Mouse (Mus musculus): ENCODE measurements at regions not wholly inside any gene's neighbourhood (a gene's known extent, or its start where the extent isn't known, plus 50 kb on each side); places are given as distances from the start of the nearest gene placed in this dataset.
A peak's percentile ranks its signal among the peaks of the same experiment; 100 is the strongest.

- ATAC-seq (ENCODE audit: low FRiP score) (no peak), DNase-seq (ENCODE audit: low spot score) (no peak)
- H3K4me1 ChIP-seq (replicated peaks; ENCODE audit: control insufficient read depth, insufficient read depth, low read length), result no peaks in the 10 kb centered on the region
- no peak overlapping the region for H3K9ac ChIP-seq
- H3K4me2 ChIP-seq (replicated peaks), result no peak overlapping the region
- H3K36me3 ChIP-seq (replicated peaks; ENCODE audit: control insufficient read depth, insufficient read depth), result no peaks in the 10 kb centered on the region
- no peaks in the 10 kb centered on the region for H3K27me3 ChIP-seq (ENCODE audit: control insufficient read depth, insufficient read depth, low read length)
- no peak overlapping the region for H3K4me3 ChIP-seq (replicated peaks; ENCODE audit: low read length)
- no peaks in the 10 kb centered on the region for H3K9me3 ChIP-seq (ENCODE audit: control insufficient read depth, low read length)
- 88% methylated on average over 4 of the region's 4 CpGs for WGBS
- H3K27ac ChIP-seq, result no peak overlapping the region
Observed at GRCm38 (mm10) chr14:29817548-29817947, 95.9 kb upstream of the Cacna2d3 start.

GRCm38 (mm10) chr14:29818251-29818650 is 96.6 kb upstream of the Cacna2d3 start:
- no peak for ATAC-seq (ENCODE audit: low FRiP score)
- WGBS, result 91% methylated on average over 7 of the region's 7 CpGs

GRCm38 (mm10) chr14:29818751-29819150 is 97.1 kb upstream of the Cacna2d3 start:
- no peak overlapping the region for H3K9ac ChIP-seq

More at GRCm38 (mm10) chr14:29818251-29818650, 96.6 kb upstream of the Cacna2d3 start:
- H3K4me2 ChIP-seq (replicated peaks), result no peak overlapping the region
- DNase-seq (ENCODE audit: low spot score), result no peak
- no peaks in the 10 kb centered on the region for H3K9me3 ChIP-seq (ENCODE audit: control insufficient read depth, low read length)
- H3K4me1 ChIP-seq (replicated peaks; ENCODE audit: control insufficient read depth, insufficient read depth, low read length), result no peaks in the 10 kb centered on the region
- H3K4me3 ChIP-seq (replicated peaks; ENCODE audit: low read length), result no peak overlapping the region
- H3K27me3 ChIP-seq (ENCODE audit: control insufficient read depth, insufficient read depth, low read length), result no peaks in the 10 kb centered on the region
- H3K27ac ChIP-seq, result no peak overlapping the region
- no peaks in the 10 kb centered on the region for H3K36me3 ChIP-seq (replicated peaks; ENCODE audit: control insufficient read depth, insufficient read depth)
- H3K9ac ChIP-seq, result no peak overlapping the region

GRCm38 (mm10) chr14:29837063-29837462 is 115.4 kb upstream of the Cacna2d3 start:
- ATAC-seq (ENCODE audit: low FRiP score), result no peak

More at GRCm38 (mm10) chr14:29818751-29819150, 97.1 kb upstream of the Cacna2d3 start:
- Histone ChIP-seq H3K27ac (no peak overlapping the region), H3K4me3 (replicated peaks; ENCODE audit: low read length) (no peak overlapping the region), H3K9me3 (ENCODE audit: control insufficient read depth, low read length) (no peaks in the 10 kb centered on the region), H3K4me1 (replicated peaks; ENCODE audit: control insufficient read depth, insufficient read depth, low read length) (no peaks in the 10 kb centered on the region), H3K36me3 (replicated peaks; ENCODE audit: control insufficient read depth, insufficient read depth) (no peaks in the 10 kb centered on the region), H3K4me2 (replicated peaks) (no peak overlapping the region), H3K27me3 (ENCODE audit: control insufficient read depth, insufficient read depth, low read length) (no peaks in the 10 kb centered on the region)
- ATAC-seq (ENCODE audit: low FRiP score) (no peak), DNase-seq (ENCODE audit: low spot score) (no peak)
- WGBS, result 94% methylated on average over 2 of the region's 2 CpGs

GRCm38 (mm10) chr14:29839576-29839975 is 117.9 kb upstream of the Cacna2d3 start:
- H3K4me2 ChIP-seq (replicated peaks), result no peak overlapping the region
- no peaks in the 10 kb centered on the region for H3K9me3 ChIP-seq (ENCODE audit: control insufficient read depth, low read length)
- no peaks in the 10 kb centered on the region for H3K27me3 ChIP-seq (ENCODE audit: control insufficient read depth, insufficient read depth, low read length)
- 85% methylated on average over 3 of the region's 3 CpGs for WGBS
- no peaks in the 10 kb centered on the region for H3K36me3 ChIP-seq (replicated peaks; ENCODE audit: control insufficient read depth, insufficient read depth)
- ATAC-seq (ENCODE audit: low FRiP score), result no peak
- no peak overlapping the region for H3K9ac ChIP-seq
- DNase-seq (ENCODE audit: low spot score), result no peak
- no peak overlapping the region for H3K4me3 ChIP-seq (replicated peaks; ENCODE audit: low read length)
- no peaks in the 10 kb centered on the region for H3K4me1 ChIP-seq (replicated peaks; ENCODE audit: control insufficient read depth, insufficient read depth, low read length)
- no peak overlapping the region for H3K27ac ChIP-seq

More at GRCm38 (mm10) chr14:29837063-29837462, 115.4 kb upstream of the Cacna2d3 start:
- no peak overlapping the region for H3K27ac ChIP-seq
- no peak for DNase-seq (ENCODE audit: low spot score)
- H3K27me3 ChIP-seq (ENCODE audit: control insufficient read depth, insufficient read depth, low read length), result no peaks in the 10 kb centered on the region
- no peak overlapping the region for H3K4me2 ChIP-seq (replicated peaks)
- H3K4me3 ChIP-seq (replicated peaks; ENCODE audit: low read length), result no peak overlapping the region
- no peak overlapping the region for H3K9ac ChIP-seq
- H3K4me1 ChIP-seq (replicated peaks; ENCODE audit: control insufficient read depth, insufficient read depth, low read length), result no peaks in the 10 kb centered on the region
- no peaks in the 10 kb centered on the region for H3K36me3 ChIP-seq (replicated peaks; ENCODE audit: control insufficient read depth, insufficient read depth)
- no peaks in the 10 kb centered on the region for H3K9me3 ChIP-seq (ENCODE audit: control insufficient read depth, low read length)
- WGBS, result 50% methylated on average over 1 of the region's 1 CpGs

DNA sequence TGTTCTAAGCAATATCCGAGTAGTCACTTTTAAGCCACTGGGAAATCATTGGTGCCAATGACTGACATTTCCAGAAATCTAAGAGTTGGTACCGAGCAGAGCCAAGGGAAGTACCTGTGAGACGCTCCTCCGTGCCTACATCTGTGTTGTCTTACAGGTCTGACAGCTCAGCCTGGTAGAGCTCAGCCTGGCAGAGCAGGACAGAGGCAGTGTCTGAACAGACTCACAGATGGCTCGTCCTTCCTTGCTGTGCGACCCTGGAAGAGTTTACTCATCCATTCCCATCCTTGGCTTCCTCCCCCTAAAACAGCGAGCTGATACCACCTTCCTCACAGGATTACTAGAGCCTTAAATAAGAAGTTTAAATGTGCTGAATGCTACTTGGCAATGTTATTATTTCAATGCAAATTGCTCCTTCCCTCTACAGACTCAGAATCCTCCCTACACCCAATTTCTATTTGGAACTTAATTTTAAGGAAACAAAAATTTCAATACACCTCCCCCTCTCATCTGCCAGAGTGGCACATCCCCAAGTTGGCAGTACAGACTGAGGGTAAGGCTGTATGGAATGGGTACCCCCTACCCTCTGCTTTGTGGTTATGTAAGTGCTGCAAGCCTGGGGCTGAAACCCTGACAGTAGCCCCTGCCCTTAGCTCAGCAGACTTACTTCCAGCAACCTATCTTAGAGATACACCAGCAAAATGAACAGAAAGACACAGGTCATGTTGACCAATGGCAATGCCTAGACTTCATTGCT is 119.9 kb upstream of the Cacna2d3 start:
- H3K27ac ChIP-seq, result no peak overlapping the region
- no peaks in the 10 kb centered on the region for H3K36me3 ChIP-seq (replicated peaks; ENCODE audit: control insufficient read depth, insufficient read depth)
- H3K9me3 ChIP-seq (ENCODE audit: control insufficient read depth, low read length), result no peaks in the 10 kb centered on the region
- H3K9ac ChIP-seq, result no peak overlapping the region
- no peaks in the 10 kb centered on the region for H3K4me1 ChIP-seq (replicated peaks; ENCODE audit: control insufficient read depth, insufficient read depth, low read length)
- no peak for ATAC-seq (ENCODE audit: low FRiP score)
- no peak overlapping the region for H3K4me3 ChIP-seq (replicated peaks; ENCODE audit: low read length)
- DNase-seq (ENCODE audit: low spot score), result no peak
- no peaks in the 10 kb centered on the region for H3K27me3 ChIP-seq (ENCODE audit: control insufficient read depth, insufficient read depth, low read length)
- WGBS, result 88% methylated on average over 7 of the region's 7 CpGs
- H3K4me2 ChIP-seq (replicated peaks), result no peak overlapping the region

DNA sequence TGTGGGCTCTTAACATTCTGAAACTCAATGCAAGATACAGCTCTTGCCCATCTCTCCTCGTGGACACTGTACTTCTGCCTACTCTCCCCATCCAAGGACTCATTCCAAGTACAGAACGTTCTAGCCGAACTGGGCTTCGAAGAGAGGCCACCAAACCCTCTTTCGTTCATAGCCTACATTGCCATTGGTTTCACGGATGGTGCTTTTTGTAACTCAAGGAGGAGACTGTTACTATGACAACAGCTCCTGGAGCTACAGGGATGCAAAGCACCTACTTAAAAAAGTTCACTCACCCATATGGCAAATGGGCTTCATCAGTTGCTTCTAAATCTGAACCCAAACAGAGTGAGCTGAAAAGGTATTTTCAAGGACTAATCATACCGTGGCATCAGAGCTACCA is 120.4 kb upstream of the Selenok start:
- no peak overlapping the region for H3K9ac ChIP-seq
- 76% methylated on average over 7 of the region's 7 CpGs for WGBS
- H3K27ac ChIP-seq, result no peak overlapping the region
- no peaks in the 10 kb centered on the region for H3K27me3 ChIP-seq (ENCODE audit: control insufficient read depth, insufficient read depth, low read length)
- ATAC-seq (ENCODE audit: low FRiP score), result no peak
- H3K36me3 ChIP-seq (replicated peaks; ENCODE audit: control insufficient read depth, insufficient read depth), result no peaks in the 10 kb centered on the region
- H3K9me3 ChIP-seq (ENCODE audit: control insufficient read depth, low read length), result no peaks in the 10 kb centered on the region
- no peak overlapping the region for H3K4me3 ChIP-seq (replicated peaks; ENCODE audit: low read length)
- no peaks in the 10 kb centered on the region for H3K4me1 ChIP-seq (replicated peaks; ENCODE audit: control insufficient read depth, insufficient read depth, low read length)
- H3K4me2 ChIP-seq (replicated peaks), result no peak overlapping the region
- DNase-seq (ENCODE audit: low spot score), result no peak

DNA sequence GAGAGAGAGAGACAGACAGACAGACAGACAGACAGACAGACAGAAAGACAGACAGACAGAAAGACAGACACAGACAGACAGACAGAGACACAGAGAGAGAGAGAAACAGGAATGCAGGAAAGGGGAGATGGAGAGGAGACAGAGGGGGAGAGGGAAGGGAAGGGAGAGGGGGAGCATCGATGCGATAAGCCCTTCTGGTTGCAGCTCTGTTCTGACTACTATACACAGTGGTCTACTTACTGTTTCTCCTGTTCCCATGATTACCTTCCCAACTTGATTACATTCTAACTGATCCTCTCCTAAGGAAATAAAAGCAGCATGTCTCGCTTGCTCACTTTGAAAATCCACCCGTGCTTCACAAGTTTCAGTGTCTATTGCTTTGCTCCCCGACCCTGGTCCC is 116.8 kb upstream of the Selenok start:
- Histone ChIP-seq H3K9me3 (ENCODE audit: control insufficient read depth, low read length) (no peaks in the 10 kb centered on the region), H3K27me3 (ENCODE audit: control insufficient read depth, insufficient read depth, low read length) (no peaks in the 10 kb centered on the region), H3K4me2 (replicated peaks) (no peak overlapping the region), H3K4me3 (replicated peaks; ENCODE audit: low read length) (no peak overlapping the region), H3K4me1 (replicated peaks; ENCODE audit: control insufficient read depth, insufficient read depth, low read length) (no peaks in the 10 kb centered on the region), H3K27ac (no peak overlapping the region), H3K9ac (no peak overlapping the region), H3K36me3 (replicated peaks; ENCODE audit: control insufficient read depth, insufficient read depth) (no peaks in the 10 kb centered on the region)
- ATAC-seq (ENCODE audit: low FRiP score), result no peak
- 88% methylated on average over 5 of the region's 5 CpGs for WGBS
- DNase-seq (ENCODE audit: low spot score), result no peak

- DNase-seq (ENCODE audit: low spot score) (peak; percentile 25), ATAC-seq (ENCODE audit: low FRiP score) (no peak)
- Histone ChIP-seq H3K4me1 (replicated peaks; ENCODE audit: control insufficient read depth, insufficient read depth, low read length) (no peaks in the 10 kb centered on the region), H3K27ac (no peak overlapping the region), H3K9ac (no peak overlapping the region), H3K27me3 (ENCODE audit: control insufficient read depth, insufficient read depth, low read length) (no peaks in the 10 kb centered on the region), H3K4me3 (replicated peaks; ENCODE audit: low read length) (no peak overlapping the region), H3K9me3 (ENCODE audit: control insufficient read depth, low read length) (no peaks in the 10 kb centered on the region), H3K4me2 (replicated peaks) (no peak overlapping the region), H3K36me3 (replicated peaks; ENCODE audit: control insufficient read depth, insufficient read depth) (no peaks in the 10 kb centered on the region)
- 70% methylated on average over 11 of the region's 11 CpGs for WGBS
Observed at GRCm38 (mm10) chr14:29851956-29852725, 116.0 kb upstream of the Selenok start.

All from hindbrain, embryonic 14.5 days (tissue).